Mouse (Mus musculus) CH12.LX (cell line): ENCODE measurements around the gene Fn3krp.
A peak's percentile ranks its signal among the peaks of the same experiment; 100 is the strongest.

Experiments
- CTCF ChIP-seq, 2 experiments: IDR thresholded peaks in 1 of 2; conservative IDR thresholded peaks in 1 of 2; 2 replicates each; pipeline ENCODE4 v1.5.1; 2011 to 2012; ENCODE audit warnings: low read depth in 2 of 2, low read length in 2 of 2, improper control_type of control experiment in 1 of 2, inconsistent platforms in 1 of 2, mild to moderate bottlenecking in 1 of 2, moderate library complexity in 1 of 2
- E2F4 ChIP-seq: IDR thresholded peaks from 2 replicates; pipeline ENCODE4 v1.6.1; 2011; ENCODE audit warnings: low read depth, low read length, improper control_type of control experiment; ENCODE audit not compliant: insufficient replicate concordance
- GABPA ChIP-seq: IDR thresholded peaks from 2 replicates; pipeline ENCODE4 v1.6.1; 2012; ENCODE audit warnings: low read depth, low read length, improper control_type of control experiment, inconsistent platforms; ENCODE audit not compliant: insufficient replicate concordance
- IRF4 ChIP-seq: IDR thresholded peaks from 2 replicates; pipeline ENCODE4 v1.6.1; 2014; ENCODE audit warnings: low read depth, mild to moderate bottlenecking, inconsistent platforms, low read length, improper control_type of control experiment
- KAT2A ChIP-seq: IDR thresholded peaks from 2 replicates; pipeline ENCODE4 v1.6.1; 2012; ENCODE audit warnings: low read length, improper control_type of control experiment, inconsistent platforms; ENCODE audit not compliant: insufficient replicate concordance
- MAFK ChIP-seq: IDR thresholded peaks from 2 replicates; pipeline ENCODE4 v1.6.1; 2011; ENCODE audit warnings: low read length, improper control_type of control experiment; ENCODE audit not compliant: insufficient replicate concordance
- MAX ChIP-seq: IDR thresholded peaks from 2 replicates; pipeline ENCODE4 v1.6.1; 2011; ENCODE audit warnings: low read length, improper control_type of control experiment
- MAZ ChIP-seq: IDR thresholded peaks from 2 replicates; pipeline ENCODE4 v1.6.1; 2012; ENCODE audit warnings: low read depth, mild to moderate bottlenecking, inconsistent platforms, low read length, improper control_type of control experiment, moderate library complexity
- POLR2A ChIP-seq: IDR thresholded peaks from 2 replicates; pipeline ENCODE4 v1.6.1; 2011; ENCODE audit warnings: low read depth, mild to moderate bottlenecking, improper control_type of control experiment, low read length
- USF2 ChIP-seq: conservative IDR thresholded peaks from 2 replicates; pipeline ENCODE4 v1.6.1; 2011; ENCODE audit warnings: low read depth, low read length, improper control_type of control experiment
- ZC3H11A ChIP-seq: IDR thresholded peaks from 2 replicates; pipeline ENCODE4 v1.6.1; 2012; ENCODE audit warnings: low read depth, mild to moderate bottlenecking, inconsistent platforms, low read length, improper control_type of control experiment
- ZKSCAN1 ChIP-seq: IDR thresholded peaks from 2 replicates; pipeline ENCODE4 v1.6.1; 2012; ENCODE audit warnings: low read depth, inconsistent platforms, low read length, improper control_type of control experiment, borderline replicate concordance
- ZMIZ1 ChIP-seq: IDR thresholded peaks from 2 replicates; pipeline ENCODE4 v1.6.1; 2012; ENCODE audit warnings: low read depth, mild to moderate bottlenecking, inconsistent platforms, low read length, improper control_type of control experiment

DNA sequence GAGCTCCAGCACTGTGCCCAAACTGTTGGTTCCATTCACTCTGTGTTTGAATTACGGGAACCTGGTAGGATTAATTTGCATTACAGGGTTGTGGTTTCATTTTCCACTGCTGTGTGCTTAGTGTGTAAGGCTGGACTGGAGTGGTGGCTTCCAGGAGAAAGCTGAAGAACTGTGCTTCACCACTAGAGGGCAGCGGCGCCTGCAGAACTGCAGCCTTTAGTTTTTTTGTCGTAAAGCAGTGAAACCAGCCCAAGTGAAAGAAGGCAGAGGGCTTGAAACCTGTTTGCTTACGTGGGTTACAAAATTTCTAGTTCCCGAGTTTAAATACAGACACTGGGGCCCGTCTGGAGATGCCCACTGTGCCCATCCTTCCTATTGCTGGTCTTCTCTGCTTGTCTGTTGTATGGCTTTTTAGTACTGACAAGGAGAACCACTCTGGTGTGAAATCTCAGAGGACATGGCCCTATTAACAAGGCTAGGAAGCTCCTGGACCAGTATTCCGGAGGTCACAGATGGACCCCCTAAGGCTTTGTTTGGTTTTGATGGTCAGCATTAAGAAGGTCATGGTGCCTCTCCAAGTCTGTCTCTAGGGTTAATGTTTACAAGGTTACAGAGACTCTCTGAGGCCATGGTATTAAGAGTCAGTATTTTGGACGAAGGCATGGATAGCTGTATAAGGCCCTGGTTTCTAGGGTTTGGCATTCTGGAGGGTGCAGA lies 54.7 kb downstream of the Fn3krp start:
- TF ChIP-seq ZMIZ1, result no peak
- TF ChIP-seq ZC3H11A, result peak; percentile 85
- TF ChIP-seq POLR2A, result no peak
- no peak for TF ChIP-seq ZKSCAN1
- peak; percentile 51; the same call in 1 of the 2 replicates for TF ChIP-seq MAFK
- TF ChIP-seq CTCF (conservative IDR thresholded peaks at IDR 0.05 in 1 of 2, IDR thresholded peaks at IDR 0.05 in 1 of 2; ENCODE audit: low read depth in 2 of 2, low read length in 2 of 2), result peak; percentile 96 to 99
- 0 out of 2 replicates have a peak, but pooled peaks have one; percentile 11 for TF ChIP-seq USF2
- 0 out of 2 replicates have a peak, but pooled peaks have one; percentile 39 for TF ChIP-seq KAT2A
- no peak for TF ChIP-seq GABPA
- TF ChIP-seq E2F4, result no peak
- peak; percentile 61; the same call in 1 of the 2 replicates for TF ChIP-seq MAZ
- no peak for TF ChIP-seq MAX
- TF ChIP-seq IRF4, result peak; percentile 79
